ENCODE assay signal across 21 mouse cellular contexts in genomic region chr2:127939206-127939605, GRCm38 (mm10).
"Had no signal": no experiment of that assay in that cellular context is flagged by ENCODE, and none has a peak within 500 bp of the region (broad histone marks: within the 10 kb centered on the region; RNA-seq: fewer than 3 reads in every experiment).

No protein-coding gene starts in this region.

- H3K27ac ChIP-seq: kidney, embryonic 15.5 days; limb, embryonic 12.5 days; limb, embryonic 15.5 days; liver, embryonic 14.5 days; macrophage; midbrain, embryonic 12.5 days; midbrain, embryonic 15.5 days; neural tube, embryonic 12.5 days; neural tube, embryonic 15.5 days had no signal

- H3K9me3 ChIP-seq: kidney, embryonic 15.5 days; limb, embryonic 12.5 days; limb, embryonic 15.5 days; midbrain, embryonic 12.5 days; midbrain, embryonic 15.5 days; neural tube, embryonic 12.5 days; neural tube, embryonic 15.5 days had no signal

- H3K4me1 ChIP-seq: kidney, embryonic 15.5 days; limb, embryonic 15.5 days; midbrain, embryonic 12.5 days; midbrain, embryonic 15.5 days; neural tube, embryonic 12.5 days; neural tube, embryonic 15.5 days had no signal

- ATAC-seq: intestine, postnatal 0 days; liver, postnatal 0 days; lung, postnatal 0 days; midbrain, embryonic 15.5 days had no signal

- H3K27me3 ChIP-seq: kidney, embryonic 15.5 days; limb, embryonic 12.5 days; limb, embryonic 15.5 days; midbrain, embryonic 12.5 days; midbrain, embryonic 15.5 days; neural tube, embryonic 12.5 days; neural tube, embryonic 15.5 days had no signal

- H3K36me3 ChIP-seq: kidney, embryonic 15.5 days; limb, embryonic 12.5 days; limb, embryonic 15.5 days; midbrain, embryonic 12.5 days; midbrain, embryonic 15.5 days; neural tube, embryonic 12.5 days; neural tube, embryonic 15.5 days had no signal

- H3K4me3 ChIP-seq: kidney, embryonic 15.5 days; limb, embryonic 12.5 days; limb, embryonic 15.5 days; midbrain, embryonic 12.5 days; midbrain, embryonic 15.5 days; neural tube, embryonic 12.5 days; neural tube, embryonic 15.5 days had no signal

- DNase-seq: kidney, adult 8-10 months; kidney, postnatal 10 days; kidney, postnatal 36 days; layer of hippocampus, postnatal 36 days; left cerebral cortex, postnatal 4 days; liver, postnatal 0 days; lung, embryonic 14.5 days; retina, postnatal 1 day; right cerebral cortex, postnatal 25 days; spleen, adult 18-20 months had no signal
